Mouse (Mus musculus) bone marrow macrophage, adult 2 months (primary cell): ENCODE data around the gene Cd53. TPM values are rescaled to one million over a fixed set of nuclear protein-coding genes. Genes with fewer than 3 reads are reported as not detected.

ENCODE experiments used
- H3K27ac ChIP-seq: 2 replicates; pipeline ENCODE4 v1.5.1; 2012; ENCODE audit warnings: low read depth, low read length; ENCODE audit not compliant: insufficient read depth
- H3K4me1 ChIP-seq: 2 replicates; pipeline ENCODE4 v1.6.1; 2012; ENCODE audit warnings: low read length; ENCODE audit not compliant: control insufficient read depth, insufficient read depth
- H3K4me3 ChIP-seq: 2 replicates; pipeline ENCODE4 v1.5.1; 2012; ENCODE audit warnings: mild to moderate bottlenecking, low read length, moderate library complexity; ENCODE audit not compliant: insufficient read depth
- CTCF ChIP-seq: IDR thresholded peaks from 2 replicates; pipeline ENCODE4 v1.5.1; 2012; ENCODE audit warnings: low read depth, mild to moderate bottlenecking, low read length, moderate library complexity
- POLR2A ChIP-seq: IDR thresholded peaks from 2 replicates; pipeline ENCODE4 v1.6.1; 2012; ENCODE audit warnings: mild to moderate bottlenecking, low read depth, low read length, borderline replicate concordance
- polyA plus RNA-seq: library from polyadenylated mRNA; stranded (reverse); fragments of >200 nt; gene quantifications from 2 replicates; pipeline ENCODE4 v1.2.4, GENCODE M21; 2012; ENCODE audit not compliant: missing spikeins, insufficient read depth, insufficient read length

Cd53 gene
- polyA plus RNA-seq, 1 experiment: 691 TPM

GRCm38 (mm10) chr3:106755898-106756297 is 34.1 kb downstream of the Cd53 start:
- no peak overlapping the region for H3K27ac ChIP-seq

GRCm38 (mm10) chr3:106722028-106722945 is 67.7 kb downstream of the Cd53 start:
- TF ChIP-seq POLR2A (no peak), CTCF (no peak)
- peak overlapping the region; percentile 82 for H3K4me3 ChIP-seq
- peak overlapping the region; percentile 94 for H3K27ac ChIP-seq
- H3K4me1 ChIP-seq: no peaks in the 10 kb centered on the region

More at GRCm38 (mm10) chr3:106755898-106756297, 34.1 kb downstream of the Cd53 start:
- Histone ChIP-seq H3K4me1 (no peaks in the 10 kb centered on the region), H3K4me3 (no peak overlapping the region)
- no peak for TF ChIP-seq POLR2A
- TF ChIP-seq CTCF: no peak

- peak overlapping the region; percentile 94 for H3K27ac ChIP-seq
- H3K4me1 ChIP-seq: no peaks in the 10 kb centered on the region
- peak overlapping the region; percentile 82 for H3K4me3 ChIP-seq
- TF ChIP-seq POLR2A: no peak
- TF ChIP-seq CTCF: no peak
Observed at GRCm38 (mm10) chr3:106721397-106722027, 68.4 kb downstream of the Cd53 start.

Other genes with a start within 250 kb of the Cd53 start
- gene Dram2, start 242.4 kb downstream of the Cd53 start, polyA plus RNA-seq: 173 and 175 TPM in 2 replicates
- gene Cept1, start 242.3 kb downstream of the Cd53 start, polyA plus RNA-seq: 116 and 119 TPM in 2 replicates
- gene Lrif1, start 105.2 kb downstream of the Cd53 start, polyA plus RNA-seq: 27.8 and 40.6 TPM in 2 replicates
- gene Olfr266, start 36.1 kb upstream of the Cd53 start, polyA plus RNA-seq: not detected in 2 replicates
- gene Kcna3, start 246.0 kb upstream of the Cd53 start, polyA plus RNA-seq: 1.1 and 2.5 TPM in 2 replicates